Comparison of ENCODE assay signal across 19 mouse cellular contexts in genomic region chr5:31816082-31816481, GRCm38 (mm10).
"Had no signal": no experiment of that assay in that cellular context is flagged by ENCODE, and none has a peak within 500 bp of the region (broad histone marks: within the 10 kb centered on the region; RNA-seq: fewer than 3 reads in every experiment).

No protein-coding gene starts in this region.

- ATAC-seq: midbrain, embryonic 16.5 days had no signal

- H3K4me2 ChIP-seq: lung, embryonic 14.5 days; midbrain, embryonic 12.5 days; neural tube, embryonic 13.5 days; neural tube, embryonic 15.5 days had no signal

- H3K27me3 ChIP-seq: midbrain, embryonic 12.5 days; neural tube, embryonic 13.5 days; neural tube, embryonic 15.5 days had no signal

- H3K36me3 ChIP-seq: midbrain, embryonic 10.5 days; midbrain, embryonic 12.5 days; neural tube, embryonic 13.5 days; neural tube, embryonic 15.5 days had no signal

- H3K27ac ChIP-seq: midbrain, embryonic 10.5 days; midbrain, embryonic 12.5 days; neural tube, embryonic 13.5 days; neural tube, embryonic 15.5 days had no signal

- H3K9me3 ChIP-seq: midbrain, embryonic 10.5 days; midbrain, embryonic 12.5 days; neural tube, embryonic 13.5 days; neural tube, embryonic 15.5 days had no signal

- DNase-seq: lung, adult 18-20 months; lung, embryonic 14.5 days; lung, postnatal 10 days; lung, postnatal 4 days; midbrain, embryonic 14.5 days; retina, postnatal 1 day; right cerebral cortex, adult 18-20 months; right cerebral cortex, postnatal 25 days; right cerebral cortex, postnatal 4 days; spleen, adult 18-20 months; thymus, adult 18-20 months; thymus, postnatal 14 days; thymus, postnatal 36 days had no signal

- H3K4me3 ChIP-seq: midbrain, embryonic 10.5 days; midbrain, embryonic 12.5 days; myocyte; neural tube, embryonic 13.5 days; neural tube, embryonic 15.5 days had no signal

- H3K9ac ChIP-seq: lung, embryonic 14.5 days; midbrain, embryonic 12.5 days; neural tube, embryonic 13.5 days; neural tube, embryonic 15.5 days had no signal

- H3K4me1 ChIP-seq: midbrain, embryonic 10.5 days had no signal
